Mouse (Mus musculus): ENCODE data around the gene Serac1.

- TF ChIP-seq CTCF (IDR thresholded peaks at IDR 0.05; ENCODE audit: borderline replicate concordance, extremely low read depth, insufficient read depth, insufficient read length) (peak; percentile 57; the same call in 1 of the 2 replicates), POLR2A (IDR thresholded peaks at IDR 0.05; ENCODE audit: borderline replicate concordance, extremely low read depth, insufficient read depth, insufficient read length, poor library complexity, severe bottlenecking) (no peak)
Measured at GRCm38 (mm10) chr17:6019776-6020175, 59.8 kb downstream of the Serac1 start.
